Mouse (Mus musculus) liver, adult 2 months (tissue): ENCODE results near the gene Olfr1220. TPM values are rescaled to one million over a fixed set of nuclear protein-coding genes. Genes with fewer than 3 reads are reported as not detected.

Source experiments
- DNase-seq: peaks from one replicate; pipeline ENCODE4 v3.0.0-alpha.2; 2011; ENCODE audit warnings: low read depth, low spot score; ENCODE audit errors: extremely low read depth
- H3K27ac ChIP-seq: fragments of 200-500 bp; replicated peaks from 2 replicates; pipeline ENCODE4 v1.5.1; 2012; ENCODE audit warnings: low read depth, mild to moderate bottlenecking, control low read depth, inconsistent platforms, low read length; ENCODE audit not compliant: insufficient read depth
- H3K27me3 ChIP-seq: fragments of 200-500 bp; 2 replicates; pipeline ENCODE4 v1.6.1; 2012; ENCODE audit warnings: mild to moderate bottlenecking, moderate library complexity, low read length, inconsistent platforms; ENCODE audit not compliant: control insufficient read depth, insufficient read depth
- H3K36me3 ChIP-seq: fragments of 200-500 bp; 2 replicates; pipeline ENCODE4 v1.6.1; 2012; ENCODE audit warnings: low read length, inconsistent platforms; ENCODE audit not compliant: control insufficient read depth, insufficient read depth
- H3K4me1 ChIP-seq: fragments of 200-500 bp; 2 replicates; pipeline ENCODE4 v1.6.1; 2011; ENCODE audit warnings: low read length; ENCODE audit not compliant: control insufficient read depth, insufficient read depth
- H3K4me3 ChIP-seq: fragments of 200-500 bp; 2 replicates; pipeline ENCODE4 v1.5.1; 2011; ENCODE audit warnings: low read depth, mild to moderate bottlenecking, control low read depth, low read length, moderate library complexity; ENCODE audit not compliant: insufficient read depth
- H3K79me2 ChIP-seq: fragments of 200-500 bp; 2 replicates; pipeline ENCODE4 v1.6.1; 2012; ENCODE audit warnings: inconsistent platforms, mild to moderate bottlenecking, low read length, moderate library complexity; ENCODE audit not compliant: control insufficient read depth, insufficient read depth
- H3K9ac ChIP-seq: fragments of 200-500 bp; 2 replicates; pipeline ENCODE4 v1.6.1; 2012; ENCODE audit warnings: low read depth, mild to moderate bottlenecking, control low read depth, inconsistent platforms, low read length
- CTCF ChIP-seq: fragments of 200-500 bp; IDR thresholded peaks from 2 replicates; pipeline ENCODE4 v1.5.1; 2011; ENCODE audit warnings: low read depth, low read length, control low read depth
- POLR2A ChIP-seq: fragments of 200-500 bp; IDR thresholded peaks from 2 replicates; pipeline ENCODE4 v1.6.1; 2011; ENCODE audit warnings: low read length, control low read depth; ENCODE audit not compliant: insufficient read depth; ENCODE audit errors: extremely low read depth
- WGBS: fragments of 180-500 bp; shearing (Covaris S2); methylation state at CpG from one replicate; pipeline ENCODE4 v1.1.7; 2018; 5-methylcytosine and 5-hydroxymethylcytosine counted together
- polyA plus RNA-seq: library from polyadenylated mRNA; depleted of rRNA; stranded (reverse); fragments of >200 nt; gene quantifications from 2 replicates; pipeline ENCODE4 v1.2.3, GENCODE M21; 2012; rRNA removed
- total RNA-seq: library from RNA; depleted of rRNA; stranded (reverse); fragments of >200 nt; gene quantifications from 2 replicates; pipeline ENCODE4 v1.2.3, GENCODE M21; 2014; rRNA removed

Gene Olfr1220
- total RNA-seq, result not detected in 2 replicates
- polyA plus RNA-seq, result not detected in 2 replicates

DNA sequence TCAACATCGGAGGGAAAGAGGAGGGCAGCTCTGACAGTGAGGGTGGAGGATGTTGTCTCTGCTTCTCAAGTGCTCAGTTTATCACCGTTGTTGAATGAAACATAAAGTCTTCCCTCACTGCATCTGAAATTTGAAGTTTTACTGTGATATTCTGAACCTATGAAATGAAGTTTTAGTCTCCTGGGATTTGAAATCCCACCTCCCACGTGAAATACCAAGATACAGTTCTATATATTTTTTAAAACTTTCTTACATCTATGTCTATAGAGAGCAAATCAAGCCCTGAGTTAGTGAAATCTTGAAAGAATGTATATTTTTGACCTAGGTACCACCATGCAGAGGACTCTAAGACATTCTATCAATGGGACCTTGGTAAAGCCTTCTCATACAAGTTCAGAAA lies at the start of gene Olfr1220:
TSS of gene Olfr1220 (minus strand) at position 101 of the 400 bp plus-strand sequence.
- Histone ChIP-seq H3K79me2 (no peaks in the 10 kb centered on the region), H3K4me1 (no peaks in the 10 kb centered on the region)

GRCm38 (mm10) chr2:89151460-89151859 lies 44.8 kb upstream of the Olfr1220 start, which contains the start of gene Olfr1223:
Gene Olfr1223, minus strand, starts transcription at chr2:89151560.
- H3K79me2 ChIP-seq, result no peaks in the 10 kb centered on the region
- H3K4me3 ChIP-seq, result no peak within 1 kb of the TSS
- H3K27me3 ChIP-seq, result no peaks in the 10 kb centered on the region
- no peak within 1 kb of the TSS for H3K27ac ChIP-seq
- H3K9ac ChIP-seq, result no peak within 1 kb of the TSS
- 49% methylated on average over 1 of the region's 1 CpGs for WGBS
- no peak for DNase-seq
- H3K36me3 ChIP-seq, result no peaks in the 10 kb centered on the region
- H3K4me1 ChIP-seq, result no peaks in the 10 kb centered on the region
- TF ChIP-seq CTCF (no peak), POLR2A (no peak)

More for the DNA sequence above, at the start of gene Olfr1220:
- no peak for DNase-seq
- Histone ChIP-seq H3K36me3 (no peaks in the 10 kb centered on the region), H3K27me3 (no peaks in the 10 kb centered on the region), H3K9ac (no peak within 1 kb of the TSS), H3K4me3 (no peak within 1 kb of the TSS), H3K27ac (no peak within 1 kb of the TSS)
- 63% methylated on average over 3 of the region's 3 CpGs for WGBS
- no peak for TF ChIP-seq POLR2A
- no peak for TF ChIP-seq CTCF

GRCm38 (mm10) chr2:89132954-89133353 lies 26.3 kb upstream of the Olfr1220 start, which contains the start of gene Olfr1222:
Gene Olfr1222, minus strand, starts transcription at chr2:89133054.
- Histone ChIP-seq H3K36me3 (no peaks in the 10 kb centered on the region), H3K79me2 (no peaks in the 10 kb centered on the region), H3K4me3 (no peak within 1 kb of the TSS), H3K4me1 (no peaks in the 10 kb centered on the region), H3K9ac (no peak within 1 kb of the TSS), H3K27me3 (no peaks in the 10 kb centered on the region), H3K27ac (no peak within 1 kb of the TSS)
- DNase-seq, result no peak
- 50% methylated on average over 3 of the region's 3 CpGs for WGBS
- TF ChIP-seq CTCF (no peak), POLR2A (no peak)

DNA sequence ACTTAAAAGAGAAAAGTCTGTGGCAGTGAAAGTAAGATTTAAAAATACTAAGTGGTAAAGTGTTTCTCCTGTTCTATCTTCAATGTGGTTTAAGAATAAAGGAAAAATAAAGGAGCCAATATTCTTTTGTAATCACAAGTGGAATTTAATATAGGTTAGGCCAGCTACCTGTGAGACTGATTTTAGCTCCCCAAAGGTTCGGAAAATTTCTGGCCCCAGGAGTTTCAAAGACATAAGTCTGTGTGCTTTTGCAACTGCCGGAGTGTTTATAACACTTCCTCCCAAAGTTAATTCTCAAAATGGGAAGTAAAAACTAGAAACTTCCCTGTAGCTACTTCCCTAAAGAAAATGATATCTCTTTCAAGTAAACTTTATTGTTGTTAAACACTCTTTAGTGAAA lies 10.5 kb upstream of the Olfr1220 start, which contains the start of gene Olfr1221:
TSS of gene Olfr1221 (minus strand) at position 101 of the 400 bp plus-strand sequence.
- H3K4me3 ChIP-seq, result no peak within 1 kb of the TSS
- H3K4me1 ChIP-seq, result no peaks in the 10 kb centered on the region
- no peaks in the 10 kb centered on the region for H3K27me3 ChIP-seq
- H3K36me3 ChIP-seq, result no peaks in the 10 kb centered on the region
- no peak within 1 kb of the TSS for H3K27ac ChIP-seq
- 73% methylated on average over 2 of the region's 2 CpGs for WGBS
- no peaks in the 10 kb centered on the region for H3K79me2 ChIP-seq
- H3K9ac ChIP-seq, result no peak within 1 kb of the TSS
- TF ChIP-seq POLR2A, result no peak
- no peak for TF ChIP-seq CTCF
- DNase-seq, result peak; percentile 3

GRCm38 (mm10) chr2:89105651-89106050 lies 984 bp downstream of the Olfr1220 start:
- H3K9ac ChIP-seq, result no peak overlapping the region
- no peaks in the 10 kb centered on the region for H3K79me2 ChIP-seq
- no peaks in the 10 kb centered on the region for H3K27me3 ChIP-seq
- no peaks in the 10 kb centered on the region for H3K4me1 ChIP-seq
- H3K27ac ChIP-seq, result no peak overlapping the region
- no peak for DNase-seq
- H3K36me3 ChIP-seq, result no peaks in the 10 kb centered on the region
- no peak overlapping the region for H3K4me3 ChIP-seq
- TF ChIP-seq CTCF (no peak), POLR2A (no peak)

DNA sequence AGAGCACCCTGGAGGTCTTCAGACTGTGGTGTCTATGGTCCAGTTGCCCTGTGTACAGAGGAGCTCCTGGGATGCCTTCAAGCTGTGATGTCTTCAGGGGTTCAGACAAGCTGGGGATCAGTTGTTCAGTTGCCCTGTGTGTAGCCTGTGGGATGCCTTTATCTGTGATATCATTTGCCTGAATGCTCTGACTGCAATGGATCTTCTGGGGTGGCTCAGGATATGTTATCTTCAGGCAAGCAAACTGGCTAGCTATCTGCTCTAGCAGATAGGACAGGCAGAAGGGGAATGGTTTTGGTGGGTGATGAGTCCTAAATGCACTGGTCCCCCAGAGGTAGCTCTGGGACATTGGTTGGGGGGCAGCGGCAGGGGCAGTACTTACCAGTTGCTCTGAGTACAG lies 12.8 kb downstream of the Olfr1220 start:
- Histone ChIP-seq H3K27ac (no peak overlapping the region), H3K4me3 (no peak overlapping the region), H3K79me2 (no peaks in the 10 kb centered on the region), H3K4me1 (no peaks in the 10 kb centered on the region), H3K27me3 (no peaks in the 10 kb centered on the region), H3K36me3 (no peaks in the 10 kb centered on the region), H3K9ac (no peak overlapping the region)
- WGBS, result 94% methylated on average over 1 of the region's 1 CpGs
- TF ChIP-seq POLR2A (no peak), CTCF (no peak)
- DNase-seq, result no peak
